Comparison of ENCODE assay signal across 18 mouse cellular contexts in genomic region chr9:30902152-30902551, GRCm38 (mm10). TPM values are rescaled to one million over a fixed set of nuclear protein-coding genes. Genes with fewer than 3 reads are reported as not detected.
"Had no signal": no experiment of that assay in that cellular context is flagged by ENCODE, and none has a peak within 500 bp of the region (broad histone marks: within the 10 kb centered on the region; RNA-seq: fewer than 3 reads in every experiment).

No protein-coding gene starts in this region.

- H3K27me3 ChIP-seq: lung, embryonic 15.5 days; megakaryocyte, embryonic 14.5 days; midbrain, embryonic 12.5 days; neural tube, embryonic 12.5 days; stomach, embryonic 15.5 days had no signal

- H3K4me2 ChIP-seq: lung, embryonic 15.5 days; midbrain, embryonic 12.5 days; neural tube, embryonic 12.5 days; stomach, embryonic 15.5 days had no signal

- DNase-seq: liver, postnatal 0 days; lung, adult 2 months; lung, postnatal 14 days; lung, postnatal 36 days; midbrain, embryonic 14.5 days; right cerebral cortex, postnatal 14 days; thymus, adult 2 months; thymus, postnatal 25 days; thymus, postnatal 4 days had no signal

- H3K4me3 ChIP-seq: lung, embryonic 15.5 days; megakaryocyte, embryonic 14.5 days; midbrain, embryonic 12.5 days; neural tube, embryonic 12.5 days; stomach, embryonic 15.5 days had no signal

- H3K36me3 ChIP-seq: lung, embryonic 15.5 days; midbrain, embryonic 12.5 days; stomach, embryonic 15.5 days had no signal

- ATAC-seq: liver, postnatal 0 days; lung, postnatal 0 days; midbrain, embryonic 16.5 days had no signal

- H3K4me1 ChIP-seq: megakaryocyte, embryonic 14.5 days; midbrain, embryonic 12.5 days; neural tube, embryonic 12.5 days; stomach, embryonic 15.5 days had no signal

- H3K27ac ChIP-seq: lung, embryonic 15.5 days; macrophage; midbrain, embryonic 12.5 days; neural tube, embryonic 12.5 days; stomach, embryonic 15.5 days; stomach, postnatal 0 days had no signal

- H3K9me3 ChIP-seq: lung, embryonic 15.5 days; midbrain, embryonic 12.5 days; neural tube, embryonic 12.5 days; stomach, embryonic 15.5 days had no signal

- H3K9ac ChIP-seq: liver, postnatal 0 days; lung, embryonic 15.5 days; midbrain, embryonic 12.5 days; neural tube, embryonic 12.5 days; stomach, embryonic 15.5 days had no signal

RNA-seq across cellular contexts. Expression of gene Adamts8, which starts 40.2 kb away (rescaled TPM):
- polyA plus RNA-seq: macrophage had no signal
